Mouse (Mus musculus) neural tube, embryonic 12.5 days (tissue): Measurements from ENCODE around the gene Tpst2. TPM values are rescaled to one million over a fixed set of nuclear protein-coding genes. Genes with fewer than 3 reads are reported as not detected.

Source experiments
- ATAC-seq: fragments of 200-750 bp; cut with Nextera tagmentation; 2 replicates; pipeline ENCODE4 v1.8.0; 2017; ENCODE audit warnings: low read depth, mild to moderate bottlenecking, moderate TSS enrichment, moderate library complexity; ENCODE audit not compliant: low FRiP score
- H3K27ac ChIP-seq: fragments of 300-500 bp; sonication (generic); 2 replicates; pipeline ENCODE4 v1.5.1; 2016
- H3K27me3 ChIP-seq: fragments of 300-500 bp; sonication (generic); replicated peaks from 2 replicates; pipeline ENCODE4 v1.6.1; 2016; ENCODE audit warnings: mild to moderate bottlenecking
- H3K36me3 ChIP-seq: fragments of 300-500 bp; sonication (generic); 2 replicates; pipeline ENCODE4 v1.6.1; 2016; ENCODE audit warnings: mild to moderate bottlenecking
- H3K4me1 ChIP-seq: fragments of 300-500 bp; sonication (generic); 2 replicates; pipeline ENCODE4 v1.6.1; 2016
- H3K4me2 ChIP-seq: fragments of 300-500 bp; sonication (generic); replicated peaks from 2 replicates; pipeline ENCODE4 v1.6.1; 2016; ENCODE audit warnings: mild to moderate bottlenecking
- H3K4me3 ChIP-seq: fragments of 300-500 bp; sonication (generic); 2 replicates; pipeline ENCODE4 v1.5.1; 2016
- H3K9ac ChIP-seq: fragments of 300-500 bp; sonication (generic); 2 replicates; pipeline ENCODE4 v1.6.1; 2016; ENCODE audit warnings: mild to moderate bottlenecking
- H3K9me3 ChIP-seq: fragments of 300-500 bp; sonication (generic); 2 replicates; pipeline ENCODE4 v1.6.1; 2016; ENCODE audit warnings: mild to moderate bottlenecking
- WGBS: fragments of 180-500 bp; shearing (Covaris S2); methylation state at CpG from one replicate; pipeline ENCODE4 v1.1.7; 2016; 5-methylcytosine and 5-hydroxymethylcytosine counted together
- polyA plus RNA-seq: library from polyadenylated mRNA; unstranded; fragments of >200 nt; fragmentation: Nextera tagmentation; extraction: Ambion mirVana; gene quantifications from 2 replicates; pipeline ENCODE4 v1.2.1, GENCODE M21; 2016

Gene Tpst2
- polyA plus RNA-seq, 1 experiment from 2014 or later: 28.7 TPM

DNA sequence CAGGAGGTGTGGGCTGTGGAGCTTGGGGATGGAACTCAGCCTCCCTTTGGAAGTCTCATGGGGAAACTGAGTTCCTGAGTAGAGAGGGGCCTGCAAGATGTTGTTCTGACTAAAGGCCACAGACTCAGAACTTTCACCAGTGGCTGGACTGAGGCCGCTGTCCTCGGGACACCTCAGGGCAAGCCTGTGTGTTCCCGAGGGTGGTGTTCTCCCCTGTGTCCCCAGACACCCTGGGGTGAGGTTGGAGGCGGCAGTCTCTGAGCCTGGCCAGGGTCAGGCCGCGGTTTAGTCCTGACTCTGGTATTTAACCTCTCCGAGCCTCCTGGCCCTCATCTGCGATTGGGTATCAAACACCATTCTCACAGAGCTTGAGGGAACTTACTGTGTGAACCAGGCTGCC is 19.1 kb downstream of the Tpst2 start:
- 66% methylated on average over 8 of the region's 8 CpGs for WGBS
- H3K4me1 ChIP-seq: peaks cover 15% of the 10 kb centered on the region; the same call in 1 of the 2 replicates
- H3K9ac ChIP-seq: no peak overlapping the region
- H3K27me3 ChIP-seq: no peaks in the 10 kb centered on the region
- no peak for ATAC-seq
- no peak overlapping the region for H3K27ac ChIP-seq
- no peaks in the 10 kb centered on the region for H3K36me3 ChIP-seq
- H3K9me3 ChIP-seq: no peaks in the 10 kb centered on the region
- H3K4me3 ChIP-seq: no peak overlapping the region
- no peak overlapping the region for H3K4me2 ChIP-seq

DNA sequence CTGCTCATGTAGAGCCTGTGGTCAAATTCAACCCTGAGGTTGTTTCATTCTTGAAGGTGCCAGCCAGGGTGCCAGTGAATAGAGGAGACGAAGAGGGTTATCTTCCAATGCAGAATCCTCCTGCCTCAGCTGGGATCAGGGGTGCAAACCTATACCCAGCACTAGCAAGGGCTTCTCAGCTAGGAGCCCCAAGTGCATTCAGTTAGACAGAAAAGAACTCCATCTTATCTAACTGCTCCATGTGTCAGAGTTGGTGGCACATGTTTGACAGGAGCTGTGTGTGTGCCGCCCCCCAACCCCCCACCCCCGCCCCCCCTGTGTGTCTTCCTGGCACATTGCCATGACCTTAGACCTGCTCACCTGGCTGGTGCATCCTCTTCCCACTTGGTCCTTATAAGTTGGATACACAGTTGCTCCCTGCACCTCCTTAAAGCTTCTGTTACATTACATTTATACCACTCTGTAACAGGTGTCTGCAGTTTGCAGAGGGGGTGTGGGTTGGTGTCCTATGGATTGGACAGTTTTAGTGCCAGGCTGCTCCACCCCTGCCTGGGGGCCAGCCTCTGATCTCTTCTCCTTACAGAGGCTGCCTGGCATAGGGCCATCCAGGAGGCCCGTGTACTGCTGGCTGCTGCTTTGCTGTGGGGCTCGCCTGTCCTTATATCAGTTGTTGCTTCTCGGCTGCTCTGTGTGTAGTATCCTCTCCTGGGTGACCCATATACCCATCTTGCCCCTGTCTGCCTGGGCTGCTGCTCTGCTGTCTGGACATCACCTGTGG is 20.1 kb downstream of the Tpst2 start:
- 81% methylated on average over 6 of the region's 6 CpGs for WGBS

DNA sequence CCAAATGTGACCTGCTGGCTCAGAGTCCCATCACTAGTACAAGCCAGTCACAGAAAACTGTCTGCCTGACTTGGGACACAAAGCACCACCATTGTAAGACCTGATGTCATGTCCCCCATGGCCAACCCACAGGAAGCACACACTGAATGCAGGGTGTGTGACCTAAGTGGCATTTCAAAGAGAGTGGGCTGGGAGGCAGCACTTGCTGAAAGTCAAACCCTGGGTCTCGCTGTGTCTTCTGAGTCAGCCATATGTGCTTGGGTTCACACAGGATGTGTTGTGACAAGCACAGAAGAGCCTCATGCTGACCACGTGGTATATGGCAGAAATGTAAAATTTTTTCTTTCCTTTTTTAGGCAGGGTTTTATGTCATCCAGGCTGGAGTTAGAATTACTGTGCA is 20.8 kb downstream of the Tpst2 start:
- H3K9ac ChIP-seq: no peak overlapping the region
- H3K9me3 ChIP-seq: no peaks in the 10 kb centered on the region
- no peak overlapping the region for H3K27ac ChIP-seq
- H3K27me3 ChIP-seq: no peaks in the 10 kb centered on the region
- peaks cover 19% of the 10 kb centered on the region; the same call in 1 of the 2 replicates for H3K4me1 ChIP-seq
- 83% methylated on average over 2 of the region's 2 CpGs for WGBS
- no peak overlapping the region for H3K4me2 ChIP-seq
- no peak overlapping the region for H3K4me3 ChIP-seq
- no peaks in the 10 kb centered on the region for H3K36me3 ChIP-seq
- no peak for ATAC-seq

More for the DNA sequence above, 20.1 kb downstream of the Tpst2 start:
- Histone ChIP-seq H3K4me3 (no peak overlapping the region), H3K27ac (no peak overlapping the region), H3K36me3 (no peaks in the 10 kb centered on the region), H3K9ac (no peak overlapping the region), H3K4me2 (no peak overlapping the region), H3K9me3 (no peaks in the 10 kb centered on the region), H3K27me3 (no peaks in the 10 kb centered on the region), H3K4me1 (peaks cover 19% of the 10 kb centered on the region; the same call in 1 of the 2 replicates)
- no peak for ATAC-seq

DNA sequence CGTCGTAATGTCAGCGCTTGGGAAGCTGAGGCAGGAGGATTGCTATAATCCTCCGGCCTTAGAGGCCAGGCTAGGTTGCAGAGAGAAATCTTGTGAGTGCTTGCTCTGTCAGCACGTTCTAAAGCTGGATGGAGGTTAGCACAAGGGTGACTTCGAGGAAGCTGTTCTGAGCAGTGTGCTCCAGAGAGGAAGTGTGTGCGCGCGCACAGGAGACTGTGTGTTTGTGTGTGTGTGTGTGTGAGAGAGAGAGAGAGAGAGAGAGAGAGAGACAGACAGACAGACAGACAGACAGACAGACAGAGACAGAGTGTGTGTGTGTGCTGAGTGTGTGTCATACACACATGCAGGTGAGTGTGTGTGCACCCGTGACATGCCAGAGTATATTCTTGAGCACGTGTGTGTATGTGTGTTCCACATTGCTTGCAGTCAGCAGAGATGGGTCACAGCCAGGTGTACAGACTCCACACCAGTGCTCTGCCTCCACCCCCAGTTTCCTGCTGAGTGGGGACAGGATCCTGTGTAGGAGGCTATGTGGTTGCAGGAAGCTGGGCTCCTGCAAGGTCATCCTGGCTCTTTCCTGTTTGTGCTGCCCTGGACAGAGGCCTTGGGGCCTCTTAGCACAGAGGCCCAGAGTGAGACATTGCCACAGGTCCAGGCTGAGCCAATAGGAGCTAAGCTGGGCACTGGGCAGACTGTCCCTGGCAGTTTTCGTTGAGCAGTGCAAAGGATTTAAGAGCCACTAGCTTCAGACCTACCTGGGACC is 21.9 kb downstream of the Tpst2 start:
- H3K9ac ChIP-seq: no peak overlapping the region
- H3K4me2 ChIP-seq: no peak overlapping the region
- no peaks in the 10 kb centered on the region for H3K27me3 ChIP-seq
- H3K4me3 ChIP-seq: no peak overlapping the region
- ATAC-seq: no peak
- H3K36me3 ChIP-seq: no peaks in the 10 kb centered on the region
- WGBS: 90% methylated on average over 12 of the region's 12 CpGs
- no peaks in the 10 kb centered on the region for H3K9me3 ChIP-seq
- H3K27ac ChIP-seq: no peak overlapping the region
- peaks cover 19% of the 10 kb centered on the region; the same call in 1 of the 2 replicates for H3K4me1 ChIP-seq

DNA sequence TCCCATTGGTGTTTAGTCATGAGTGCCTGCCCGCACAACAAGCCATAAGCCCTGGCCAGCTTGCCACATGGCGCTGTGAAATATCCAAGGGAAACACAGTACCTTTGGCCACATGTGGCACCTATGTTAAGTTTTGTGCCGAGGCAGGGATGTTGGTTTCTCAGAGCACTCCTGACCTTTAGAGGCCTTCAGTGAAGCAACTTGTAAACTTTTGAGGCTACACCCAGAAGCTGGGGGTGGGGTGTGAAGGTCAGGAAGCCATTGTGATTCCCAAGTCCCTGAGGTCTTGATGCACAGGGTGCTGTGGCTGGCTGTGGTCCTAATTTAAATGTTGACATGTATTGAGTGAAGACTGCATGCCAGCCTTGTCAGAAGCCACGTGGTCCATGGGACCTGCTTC is 22.9 kb downstream of the Tpst2 start:
- no peaks in the 10 kb centered on the region for H3K9me3 ChIP-seq
- peaks cover 16% of the 10 kb centered on the region; the same call in 1 of the 2 replicates for H3K4me1 ChIP-seq
- no peak overlapping the region for H3K4me2 ChIP-seq
- no peaks in the 10 kb centered on the region for H3K36me3 ChIP-seq
- H3K27me3 ChIP-seq: no peaks in the 10 kb centered on the region
- H3K4me3 ChIP-seq: no peak overlapping the region
- WGBS: 89% methylated on average over 4 of the region's 4 CpGs
- H3K27ac ChIP-seq: no peak overlapping the region
- ATAC-seq: no peak
- no peak overlapping the region for H3K9ac ChIP-seq

DNA sequence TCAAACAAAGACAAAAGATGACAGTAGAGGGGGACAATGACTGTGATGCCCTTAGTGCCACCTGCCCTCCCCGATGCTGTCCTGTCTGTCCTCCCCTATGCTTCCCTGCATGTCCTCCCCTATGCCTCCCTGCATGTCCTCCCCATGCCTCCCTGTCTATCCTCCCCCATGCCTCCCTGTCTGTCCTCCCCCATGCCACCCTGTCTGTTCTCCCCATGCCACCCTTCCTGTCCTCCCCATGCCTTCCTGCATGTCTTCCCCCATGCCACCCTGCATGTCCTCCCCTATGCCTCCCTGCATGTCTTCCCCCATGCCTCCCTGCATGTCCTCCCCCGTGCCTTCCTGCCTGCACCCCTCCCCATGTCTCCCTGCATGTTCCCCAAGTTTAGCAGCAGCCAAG is 23.6 kb downstream of the Tpst2 start:
- no peak for ATAC-seq
- no peak overlapping the region for H3K4me2 ChIP-seq
- no peak overlapping the region for H3K4me3 ChIP-seq
- no peaks in the 10 kb centered on the region for H3K36me3 ChIP-seq
- WGBS: 88% methylated on average over 2 of the region's 2 CpGs
- H3K27ac ChIP-seq: no peak overlapping the region
- H3K9me3 ChIP-seq: no peaks in the 10 kb centered on the region
- H3K9ac ChIP-seq: no peak overlapping the region
- no peaks in the 10 kb centered on the region for H3K27me3 ChIP-seq
- peaks cover 9% of the 10 kb centered on the region; the same call in 1 of the 2 replicates for H3K4me1 ChIP-seq

DNA sequence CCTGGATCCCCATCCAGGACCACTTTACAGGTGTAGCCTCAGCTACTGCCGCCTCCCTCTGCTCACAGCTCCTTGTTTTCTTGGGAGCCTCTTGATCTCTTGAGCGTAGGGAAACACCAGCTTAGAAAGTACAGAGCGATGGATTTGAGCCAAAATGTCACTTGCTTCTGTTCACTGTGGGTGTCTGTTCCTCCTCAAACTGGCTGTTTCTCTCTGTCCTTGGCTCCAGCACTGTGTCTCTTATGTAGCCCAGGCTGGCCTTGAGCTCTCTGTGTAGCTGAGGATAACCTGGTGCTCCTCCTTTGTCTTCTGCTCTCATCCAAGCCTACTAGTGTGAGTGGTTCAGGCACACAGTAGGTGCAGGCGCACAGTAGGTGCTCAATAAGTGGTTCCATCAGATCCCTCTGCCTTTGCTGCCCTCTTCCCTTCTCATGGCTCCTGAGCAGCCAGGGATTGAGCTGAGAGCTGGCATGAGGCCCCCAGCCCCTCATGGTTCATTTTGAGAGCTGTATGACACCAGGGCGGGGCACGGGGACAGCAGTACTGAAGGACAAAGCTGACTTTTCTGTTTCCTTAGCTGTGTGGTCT is 24.3 kb downstream of the Tpst2 start:
- 92% methylated on average over 6 of the region's 6 CpGs for WGBS
- Histone ChIP-seq H3K9me3 (no peaks in the 10 kb centered on the region), H3K4me3 (no peak overlapping the region), H3K27me3 (no peaks in the 10 kb centered on the region), H3K27ac (no peak overlapping the region), H3K4me2 (no peak overlapping the region), H3K36me3 (no peaks in the 10 kb centered on the region), H3K9ac (no peak overlapping the region), H3K4me1 (0 out of 2 replicates have a peak, but pooled peaks cover 3% of the 10 kb centered on the region)
- no peak for ATAC-seq

DNA sequence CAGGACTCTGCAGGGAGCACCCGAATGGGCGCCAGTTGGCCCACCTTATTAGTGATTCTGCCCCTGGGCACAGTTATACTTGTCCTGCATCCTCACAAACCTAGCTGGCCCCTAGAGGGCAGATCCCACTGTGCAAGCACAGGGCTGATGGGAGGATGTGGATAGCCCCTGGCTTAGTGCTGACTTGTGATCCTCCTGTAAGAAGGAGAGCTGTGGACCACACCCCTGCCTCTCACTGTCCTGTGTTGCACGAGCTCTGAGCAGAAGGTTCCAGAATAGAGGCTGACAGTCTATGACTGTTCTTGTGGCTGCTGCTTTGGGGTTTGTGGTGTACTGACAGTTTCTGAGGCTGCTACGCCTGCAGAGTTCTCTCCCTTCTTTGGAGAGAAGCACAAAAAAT is 25.2 kb downstream of the Tpst2 start:
- no peaks in the 10 kb centered on the region for H3K27me3 ChIP-seq
- H3K36me3 ChIP-seq: 0 out of 2 replicates have a peak, but pooled peaks cover 2% of the 10 kb centered on the region
- ATAC-seq: no peak
- WGBS: 86% methylated on average over 4 of the region's 4 CpGs
- H3K27ac ChIP-seq: no peak overlapping the region
- H3K4me2 ChIP-seq: no peak overlapping the region
- H3K4me1 ChIP-seq: 0 out of 2 replicates have a peak, but pooled peaks cover 3% of the 10 kb centered on the region
- H3K9me3 ChIP-seq: no peaks in the 10 kb centered on the region
- H3K4me3 ChIP-seq: no peak overlapping the region
- no peak overlapping the region for H3K9ac ChIP-seq

DNA sequence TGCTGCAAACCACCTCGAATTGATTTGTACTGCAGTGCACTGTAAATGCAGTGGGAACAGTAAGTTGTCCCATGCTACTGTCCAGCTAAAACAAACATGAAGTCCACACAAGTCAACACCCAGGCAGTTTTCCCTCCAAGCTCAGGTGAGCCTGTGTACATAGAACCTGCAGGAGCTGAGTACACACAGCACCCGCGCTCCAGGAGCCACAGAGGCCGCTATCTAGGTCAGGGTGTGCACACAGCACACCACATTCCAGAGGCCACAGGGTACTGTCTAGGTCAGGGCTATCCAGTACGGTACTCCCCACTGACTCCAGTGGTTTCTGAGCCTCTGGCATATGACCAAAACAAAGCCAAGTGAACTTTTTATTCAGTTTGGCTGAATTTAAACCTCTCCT is 25.8 kb downstream of the Tpst2 start:
- Histone ChIP-seq H3K27me3 (no peaks in the 10 kb centered on the region), H3K27ac (no peak overlapping the region), H3K4me1 (0 out of 2 replicates have a peak, but pooled peaks cover 3% of the 10 kb centered on the region), H3K9ac (no peak overlapping the region), H3K4me2 (no peak overlapping the region), H3K4me3 (no peak overlapping the region), H3K36me3 (peaks cover 4% of the 10 kb centered on the region), H3K9me3 (no peaks in the 10 kb centered on the region)
- no peak for ATAC-seq
- 89% methylated on average over 5 of the region's 5 CpGs for WGBS

DNA sequence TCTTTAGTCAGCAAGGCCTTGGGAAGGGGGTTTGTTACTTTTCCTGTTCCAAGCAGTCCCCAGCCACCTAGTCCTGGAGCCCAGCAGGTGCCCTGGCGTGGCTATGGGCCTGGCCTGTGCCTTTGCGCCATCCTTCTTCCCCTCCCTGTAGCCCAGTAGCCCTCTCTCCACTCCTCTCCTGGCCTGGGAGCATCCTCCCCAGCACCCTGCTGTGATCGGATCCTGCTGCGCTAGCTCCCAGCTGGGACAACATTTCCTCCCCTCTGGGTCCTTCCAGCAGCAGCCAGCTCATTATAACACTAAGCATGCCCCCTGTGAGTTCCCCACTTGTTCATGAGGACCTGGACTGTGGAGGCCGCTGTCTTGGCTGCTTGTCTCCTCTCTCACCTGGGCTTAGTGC is 29.4 kb downstream of the Tpst2 start:
- no peak for ATAC-seq
- peaks cover 32% of the 10 kb centered on the region for H3K36me3 ChIP-seq
- H3K4me1 ChIP-seq: 0 out of 2 replicates have a peak, but pooled peaks cover 3% of the 10 kb centered on the region
- H3K27ac ChIP-seq: no peak overlapping the region
- no peak overlapping the region for H3K4me2 ChIP-seq
- WGBS: 64% methylated on average over 5 of the region's 5 CpGs
- H3K27me3 ChIP-seq: no peaks in the 10 kb centered on the region
- no peak overlapping the region for H3K9ac ChIP-seq
- no peaks in the 10 kb centered on the region for H3K9me3 ChIP-seq
- H3K4me3 ChIP-seq: no peak overlapping the region

DNA sequence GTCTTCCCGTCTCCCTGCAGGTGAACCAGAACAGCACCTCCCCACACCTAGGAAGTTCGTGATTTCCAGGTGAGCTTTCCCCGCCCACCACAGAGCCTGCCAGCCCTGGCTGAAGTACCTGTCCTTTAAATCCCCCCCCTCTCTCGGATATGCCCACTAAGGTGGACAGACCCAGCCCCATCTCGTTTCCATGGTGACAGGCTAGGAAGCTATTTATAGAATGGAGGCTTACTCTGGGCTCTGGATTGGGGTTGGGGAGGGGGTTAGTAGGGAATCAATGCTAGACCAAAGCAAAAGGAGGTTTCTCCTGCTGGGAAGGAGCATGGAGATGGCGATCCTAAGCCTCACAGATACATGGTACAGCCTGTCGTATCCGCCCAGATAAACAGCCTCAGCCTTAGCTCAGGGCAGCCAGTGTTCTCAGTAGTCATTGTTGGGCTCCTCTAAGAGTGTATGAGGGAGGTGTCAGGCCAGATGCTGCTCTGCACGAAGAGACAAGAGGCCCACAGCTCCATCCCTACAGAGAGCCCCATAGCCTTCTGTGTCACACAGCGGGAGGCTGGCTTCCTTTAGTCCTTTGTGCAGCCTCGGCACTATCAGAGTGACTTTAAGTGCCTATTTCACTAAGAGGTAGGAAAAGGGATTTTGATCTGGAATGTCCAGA is 36.9 kb downstream of the Tpst2 start:
- Histone ChIP-seq H3K36me3 (peaks cover 45% of the 10 kb centered on the region), H3K4me3 (no peak overlapping the region), H3K9ac (no peak overlapping the region), H3K9me3 (no peaks in the 10 kb centered on the region), H3K4me1 (peaks cover 5% of the 10 kb centered on the region), H3K4me2 (no peak overlapping the region), H3K27me3 (no peaks in the 10 kb centered on the region), H3K27ac (no peak overlapping the region)
- 69% methylated on average over 11 of the region's 11 CpGs for WGBS
- ATAC-seq: no peak

DNA sequence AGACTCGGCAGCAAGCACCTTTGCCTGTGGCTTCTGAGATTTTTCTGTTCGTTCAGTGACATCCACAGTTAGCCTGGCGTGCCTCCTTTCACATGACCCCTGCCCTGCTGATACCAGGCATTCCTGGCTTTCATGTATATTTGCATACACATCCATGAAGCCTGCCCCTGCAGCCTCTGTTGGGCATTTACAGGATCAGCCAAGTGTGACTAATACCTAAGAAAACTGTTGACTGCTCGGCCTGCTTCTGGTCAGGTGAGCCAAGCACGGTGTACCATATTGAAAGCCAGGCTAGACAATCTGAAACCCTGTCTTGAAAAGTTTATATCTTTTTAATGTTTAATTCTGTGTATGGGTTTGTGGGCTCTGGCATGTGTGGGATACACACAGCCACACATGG is 40.0 kb downstream of the Tpst2 start:
- Histone ChIP-seq H3K9me3 (no peaks in the 10 kb centered on the region), H3K27me3 (no peaks in the 10 kb centered on the region), H3K4me2 (no peak overlapping the region), H3K4me3 (no peak overlapping the region), H3K9ac (no peak overlapping the region), H3K36me3 (peaks cover 23% of the 10 kb centered on the region), H3K27ac (no peak overlapping the region), H3K4me1 (peaks cover 5% of the 10 kb centered on the region)
- 90% methylated on average over 5 of the region's 5 CpGs for WGBS
- ATAC-seq: no peak
